Mouse (Mus musculus): ENCODE data around the gene Lrpprc.

DNA sequence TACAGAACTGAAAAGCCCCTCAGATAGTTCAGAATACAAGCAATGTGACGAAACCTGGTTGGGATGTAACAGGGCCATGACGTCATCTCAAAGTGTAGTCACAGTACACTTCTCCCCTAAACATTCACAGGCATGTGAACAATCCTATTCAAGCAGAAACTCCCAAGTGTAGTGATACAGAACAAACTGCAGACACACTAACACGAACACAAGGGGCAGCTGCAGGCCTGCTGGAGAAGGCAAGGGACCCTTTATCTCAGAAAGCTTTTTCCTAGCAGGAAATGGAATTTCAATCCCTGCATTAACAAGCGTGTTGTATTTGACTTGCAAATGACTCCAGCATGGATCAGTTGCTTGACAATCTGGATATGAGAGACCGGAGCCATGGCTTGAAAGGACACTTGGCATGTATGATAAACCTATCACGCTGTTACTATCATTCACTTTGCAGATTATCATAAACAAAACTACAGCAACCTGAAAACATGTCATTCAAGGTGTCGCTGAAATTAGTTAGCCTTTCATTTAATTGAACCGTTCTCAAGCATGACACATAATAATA lies 38.9 kb downstream of the Lrpprc start:
- TF ChIP-seq CTCF (IDR thresholded peaks at IDR 0.05; ENCODE audit: extremely low read depth, insufficient read depth, insufficient read length, insufficient replicate concordance), result no peak
- TF ChIP-seq POLR2A (IDR thresholded peaks at IDR 0.05; ENCODE audit: low read depth, low read length), result no peak
